Mouse (Mus musculus) CH12.LX (cell line): ENCODE measurements around the gene Pcca. TPM values are rescaled to one million over a fixed set of nuclear protein-coding genes. Genes with fewer than 3 reads are reported as not detected.

Source experiments
- DNase-seq: peaks from one replicate; pipeline ENCODE4 v3.0.0-alpha.2; 2013; ENCODE audit errors: extremely low read depth
- H3K27ac ChIP-seq: 2 replicates; pipeline ENCODE4 v1.5.1; 2012; ENCODE audit warnings: low read depth, mild to moderate bottlenecking, control low read depth, moderate library complexity; ENCODE audit not compliant: insufficient read depth
- H3K27me3 ChIP-seq: replicated peaks from 2 replicates; pipeline ENCODE3; 2012; ENCODE audit warnings: inconsistent platforms
- H3K36me3 ChIP-seq, 2 experiments: replicated peaks in 1 of 2; 2 replicates each; pipeline versions ENCODE3 to v1.6.1; 2012; ENCODE audit warnings: inconsistent platforms in 1 of 2, low read length in 1 of 2, mild to moderate bottlenecking in 1 of 2, mixed read lengths in 1 of 2, moderate library complexity in 1 of 2; ENCODE audit not compliant: control insufficient read depth in 1 of 2, insufficient read depth in 1 of 2
- H3K4me1 ChIP-seq, 2 experiments: 2 replicates each; pipeline ENCODE4 v1.6.1; 2012; ENCODE audit warnings: inconsistent platforms in 1 of 2, moderate library complexity in 1 of 2; ENCODE audit not compliant: insufficient read depth in 2 of 2, control insufficient read depth in 1 of 2
- H3K4me2 ChIP-seq: 2 replicates; pipeline ENCODE4 v1.6.1; 2012; ENCODE audit warnings: low read depth, mild to moderate bottlenecking, control low read depth; ENCODE audit not compliant: poor library complexity, insufficient read depth, severe bottlenecking
- H3K4me3 ChIP-seq, 3 experiments: fragments of 150-350 bp in 1 of 3; sonication (generic) in 1 of 3; replicated peaks in 1 of 3; 2 replicates each; pipeline versions ENCODE3 to v1.5.1; 2011 to 2012; ENCODE audit warnings: low read depth in 2 of 3, low read length in 2 of 3, mild to moderate bottlenecking in 2 of 3, moderate library complexity in 2 of 3, control low read depth in 1 of 3, improper control_type of control experiment in 1 of 3, inconsistent platforms in 1 of 3, mixed read lengths in 1 of 3; ENCODE audit not compliant: poor library complexity in 1 of 3
- H3K79me2 ChIP-seq: replicated peaks from 2 replicates; pipeline ENCODE4 v1.6.1; 2012; ENCODE audit warnings: mild to moderate bottlenecking, moderate library complexity; ENCODE audit not compliant: control insufficient read depth, poor library complexity, insufficient read depth, severe bottlenecking; ENCODE audit errors: extremely low read depth
- H3K9ac ChIP-seq: 2 replicates; pipeline ENCODE4 v1.6.1; 2012; ENCODE audit warnings: low read depth, mild to moderate bottlenecking, control low read depth, moderate library complexity; ENCODE audit not compliant: insufficient read depth
- H3K9me3 ChIP-seq: replicated peaks from 2 replicates; pipeline ENCODE3; 2012; ENCODE audit warnings: low read length, inconsistent platforms, mixed read lengths
- BHLHE40 ChIP-seq: IDR thresholded peaks from 2 replicates; pipeline ENCODE4 v1.6.1; 2011; ENCODE audit warnings: mild to moderate bottlenecking, low read depth, low read length, improper control_type of control experiment
- CHD2 ChIP-seq: IDR thresholded peaks from 2 replicates; pipeline ENCODE4 v1.6.1; 2011; ENCODE audit warnings: low read length, improper control_type of control experiment
- CTCF ChIP-seq, 2 experiments: IDR thresholded peaks in 1 of 2; conservative IDR thresholded peaks in 1 of 2; 2 replicates each; pipeline ENCODE4 v1.5.1; 2011 to 2012; ENCODE audit warnings: low read depth in 2 of 2, low read length in 2 of 2, improper control_type of control experiment in 1 of 2, inconsistent platforms in 1 of 2, mild to moderate bottlenecking in 1 of 2, moderate library complexity in 1 of 2
- E2F4 ChIP-seq: IDR thresholded peaks from 2 replicates; pipeline ENCODE4 v1.6.1; 2011; ENCODE audit warnings: low read depth, low read length, improper control_type of control experiment; ENCODE audit not compliant: insufficient replicate concordance
- ELF1 ChIP-seq: IDR thresholded peaks from 2 replicates; pipeline ENCODE4 v1.6.1; 2014; ENCODE audit warnings: low read depth, mild to moderate bottlenecking, inconsistent platforms, low read length, improper control_type of control experiment
- EP300 ChIP-seq: IDR thresholded peaks from 2 replicates; pipeline ENCODE4 v1.6.1; 2011; ENCODE audit warnings: low read length, improper control_type of control experiment
- ETS1 ChIP-seq: conservative IDR thresholded peaks from 2 replicates; pipeline ENCODE4 v1.6.1; 2012; ENCODE audit warnings: low read depth, mild to moderate bottlenecking, inconsistent platforms, low read length, improper control_type of control experiment, moderate library complexity
- HCFC1 ChIP-seq: IDR thresholded peaks from 2 replicates; pipeline ENCODE4 v1.6.1; 2012; ENCODE audit warnings: low read depth, mild to moderate bottlenecking, inconsistent platforms, low read length, improper control_type of control experiment
- IRF4 ChIP-seq: IDR thresholded peaks from 2 replicates; pipeline ENCODE4 v1.6.1; 2014; ENCODE audit warnings: low read depth, mild to moderate bottlenecking, inconsistent platforms, low read length, improper control_type of control experiment
- JUN ChIP-seq: IDR thresholded peaks from 2 replicates; pipeline ENCODE4 v1.6.1; 2011; ENCODE audit warnings: low read depth, mild to moderate bottlenecking, low read length, improper control_type of control experiment, moderate library complexity; ENCODE audit not compliant: insufficient read depth
- JUND ChIP-seq: conservative IDR thresholded peaks from 2 replicates; pipeline ENCODE4 v1.6.1; 2011; ENCODE audit warnings: low read depth, low read length, improper control_type of control experiment
- KAT2A ChIP-seq: IDR thresholded peaks from 2 replicates; pipeline ENCODE4 v1.6.1; 2012; ENCODE audit warnings: low read length, improper control_type of control experiment, inconsistent platforms; ENCODE audit not compliant: insufficient replicate concordance
- MAFK ChIP-seq: IDR thresholded peaks from 2 replicates; pipeline ENCODE4 v1.6.1; 2011; ENCODE audit warnings: low read length, improper control_type of control experiment; ENCODE audit not compliant: insufficient replicate concordance
- MAX ChIP-seq: IDR thresholded peaks from 2 replicates; pipeline ENCODE4 v1.6.1; 2011; ENCODE audit warnings: low read length, improper control_type of control experiment
- MAZ ChIP-seq: IDR thresholded peaks from 2 replicates; pipeline ENCODE4 v1.6.1; 2012; ENCODE audit warnings: low read depth, mild to moderate bottlenecking, inconsistent platforms, low read length, improper control_type of control experiment, moderate library complexity
- MEF2A ChIP-seq: IDR thresholded peaks from 2 replicates; pipeline ENCODE4 v1.6.1; 2014; ENCODE audit warnings: low read depth, mild to moderate bottlenecking, inconsistent platforms, low read length, improper control_type of control experiment, borderline replicate concordance
- NRF1 ChIP-seq: IDR thresholded peaks from 2 replicates; pipeline ENCODE4 v1.6.1; 2014; ENCODE audit warnings: low read depth, mild to moderate bottlenecking, inconsistent platforms, low read length, improper control_type of control experiment, moderate library complexity
- PAX5 ChIP-seq: IDR thresholded peaks from 2 replicates; pipeline ENCODE4 v1.6.1; 2012; ENCODE audit warnings: low read length, inconsistent platforms, mixed read lengths
- POLR2A ChIP-seq: IDR thresholded peaks from 2 replicates; pipeline ENCODE4 v1.6.1; 2011; ENCODE audit warnings: low read depth, mild to moderate bottlenecking, improper control_type of control experiment, low read length
- POLR2AphosphoS2 ChIP-seq: IDR thresholded peaks from 2 replicates; pipeline ENCODE4 v1.6.1; 2011; ENCODE audit warnings: low read depth, low read length, improper control_type of control experiment
- RAD21 ChIP-seq: IDR thresholded peaks from 2 replicates; pipeline ENCODE4 v1.6.1; 2011; ENCODE audit warnings: low read depth, mild to moderate bottlenecking, low read length, improper control_type of control experiment, moderate library complexity
- RCOR1 ChIP-seq: conservative IDR thresholded peaks from 2 replicates; pipeline ENCODE4 v1.6.1; 2012; ENCODE audit warnings: low read depth, mild to moderate bottlenecking, inconsistent platforms, low read length, improper control_type of control experiment
- SIN3A ChIP-seq: IDR thresholded peaks from 2 replicates; pipeline ENCODE4 v1.6.1; 2012; ENCODE audit warnings: low read length, improper control_type of control experiment, inconsistent platforms
- TBP ChIP-seq: conservative IDR thresholded peaks from 2 replicates; pipeline ENCODE4 v1.6.1; 2011; ENCODE audit warnings: low read depth, low read length, improper control_type of control experiment
- TCF12 ChIP-seq: IDR thresholded peaks from 2 replicates; pipeline ENCODE4 v1.6.1; 2014; ENCODE audit warnings: low read depth, mild to moderate bottlenecking, inconsistent platforms, low read length, improper control_type of control experiment
- USF1 ChIP-seq: IDR thresholded peaks from 2 replicates; pipeline ENCODE4 v1.6.1; 2014; ENCODE audit warnings: low read depth, mild to moderate bottlenecking, inconsistent platforms, low read length, improper control_type of control experiment
- ZC3H11A ChIP-seq: IDR thresholded peaks from 2 replicates; pipeline ENCODE4 v1.6.1; 2012; ENCODE audit warnings: low read depth, mild to moderate bottlenecking, inconsistent platforms, low read length, improper control_type of control experiment
- ZKSCAN1 ChIP-seq: IDR thresholded peaks from 2 replicates; pipeline ENCODE4 v1.6.1; 2012; ENCODE audit warnings: low read depth, inconsistent platforms, low read length, improper control_type of control experiment, borderline replicate concordance
- ZNF384 ChIP-seq: IDR thresholded peaks from 2 replicates; pipeline ENCODE4 v1.6.1; 2012; ENCODE audit warnings: low read depth, low read length, improper control_type of control experiment, inconsistent platforms
- dilution Hi-C: fragments of 300-500 bp; cut with MboI; formaldehyde crosslinking; loops from 2 replicates; pipeline ENCODE4 v1.14.3; 2020; ENCODE audit warnings: low sequenced_read_pairs; ENCODE audit not compliant: extremely low pct_unique_long_range_greater_than_20kb, extremely low pct_ligation_motif_present
- in situ Hi-C: fragments of 300-500 bp; cut with MboI; formaldehyde crosslinking; loops from 3 replicates; pipeline ENCODE4 v1.14.3; 2019; ENCODE audit warnings: low sequenced_read_pairs, low pct_ligation_motif_present, low pct_unique_long_range_greater_than_20kb, mixed read lengths
- polyA plus RNA-seq: library from polyadenylated mRNA; unstranded; fragments of >175 nt; gene quantifications from 2 replicates; pipeline ENCODE4 v1.2.1, GENCODE M21; 2012; ENCODE audit warnings: low read depth; ENCODE audit not compliant: insufficient read length
- total RNA-seq, 2 experiments: library from RNA; depleted of rRNA; stranded (reverse); fragments of 300-350 nt in 1 of 2; fragments of >200 nt in 1 of 2; gene quantifications; 2 replicates each; pipeline ENCODE4 v1.2.3; 2012 to 2014

The Pcca gene
- total and polyA plus RNA-seq, 3 experiments, result 11.2 to 39.0 (median 23.8) TPM

GRCm38 (mm10) chr14:122747860-122748842 lies 214.0 kb downstream of the Pcca start:
- in situ Hi-C loops (no loop called here), dilution Hi-C loops (no loop called here)
- Histone ChIP-seq H3K27ac (no peak overlapping the region), H3K4me3 (no peak overlapping the region), H3K79me2 (no peaks in the 10 kb centered on the region), H3K4me2 (peak overlapping the region; percentile 21; the same call in 1 of the 2 replicates), H3K9ac (no peak overlapping the region), H3K36me3 (peaks cover 0 to 4% of the 10 kb centered on the region in 2 experiments), H3K27me3 (no peaks in the 10 kb centered on the region), H3K4me1 (peaks cover 5 to 15% of the 10 kb centered on the region in 2 experiments; a peak in 3 of 4 replicates), H3K9me3 (no peaks in the 10 kb centered on the region)
- peak; percentile 44 for DNase-seq
- 0 out of 2 replicates have a peak, but pooled peaks have one; percentile 42 for TF ChIP-seq SIN3A
- TF ChIP-seq ETS1, result peak; percentile 57
- no peak for TF ChIP-seq ZC3H11A
- peak; percentile 82 for TF ChIP-seq IRF4
- TF ChIP-seq JUND, result no peak
- TF ChIP-seq E2F4, result no peak
- TF ChIP-seq RAD21, result no peak
- TF ChIP-seq JUN, result 0 out of 2 replicates have a peak, but pooled peaks have one; percentile 7
- no peak for TF ChIP-seq ELF1
- TF ChIP-seq MEF2A, result 0 out of 2 replicates have a peak, but pooled peaks have one; percentile 23
- TF ChIP-seq EP300, result peak; percentile 70
- TF ChIP-seq BHLHE40, result peak; percentile 75
- TF ChIP-seq PAX5, result no peak
- TF ChIP-seq TBP, result no peak
- peak; percentile 86 for TF ChIP-seq MAFK
- peak; percentile 69; the same call in 1 of the 2 replicates for TF ChIP-seq RCOR1

DNA sequence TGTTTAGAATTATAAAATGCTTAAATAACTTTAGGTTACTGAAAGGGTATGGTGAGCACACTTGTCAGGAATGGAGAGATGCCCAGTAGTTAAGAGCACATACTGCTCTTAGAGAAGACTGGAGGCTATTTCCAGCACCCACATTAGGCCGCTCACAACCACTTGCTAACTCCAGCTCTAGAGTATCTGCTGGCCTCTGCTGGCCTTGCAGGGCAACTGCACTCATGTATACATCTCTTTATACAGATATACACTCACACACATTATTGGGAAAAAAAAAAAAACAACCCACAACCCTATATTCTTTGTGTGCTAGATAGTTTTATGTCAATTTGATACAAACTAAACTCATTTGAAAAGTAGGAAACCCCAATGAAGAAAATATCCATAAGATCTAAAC lies 217.4 kb downstream of the Pcca start:
- in situ Hi-C loops (no loop called here), dilution Hi-C loops (no loop called here)
- Histone ChIP-seq H3K79me2 (no peaks in the 10 kb centered on the region), H3K9ac (no peak overlapping the region), H3K4me1 (peaks cover 5 to 15% of the 10 kb centered on the region in 2 experiments; a peak in 3 of 4 replicates), H3K27ac (no peak overlapping the region), H3K27me3 (no peaks in the 10 kb centered on the region), H3K4me3 (no peak overlapping the region), H3K36me3 (peaks cover 0 to 6% of the 10 kb centered on the region in 2 experiments), H3K4me2 (no peak overlapping the region), H3K9me3 (no peaks in the 10 kb centered on the region)
- DNase-seq, result no peak
- no peak for TF ChIP-seq MAFK
- no peak for TF ChIP-seq TBP
- no peak for TF ChIP-seq MAX
- no peak for TF ChIP-seq ZKSCAN1
- no peak for TF ChIP-seq SIN3A
- no peak for TF ChIP-seq PAX5
- no peak for TF ChIP-seq BHLHE40
- TF ChIP-seq POLR2A, result no peak
- no peak for TF ChIP-seq USF1
- no peak for TF ChIP-seq TCF12
- no peak for TF ChIP-seq EP300
- TF ChIP-seq KAT2A, result no peak
- TF ChIP-seq CTCF (conservative IDR thresholded peaks at IDR 0.05 in 1 of 2, IDR thresholded peaks at IDR 0.05 in 1 of 2; ENCODE audit: low read depth in 2 of 2, low read length in 2 of 2), result peak in 1 of 2 experiments; percentile 40; a peak in 1 of 4 replicates
- no peak for TF ChIP-seq ZNF384
- no peak for TF ChIP-seq NRF1
- no peak for TF ChIP-seq CHD2
- no peak for TF ChIP-seq IRF4
- no peak for TF ChIP-seq HCFC1
- TF ChIP-seq POLR2AphosphoS2, result no peak
- no peak for TF ChIP-seq MEF2A
- TF ChIP-seq MAZ, result no peak
